In the genomic region with DNA sequence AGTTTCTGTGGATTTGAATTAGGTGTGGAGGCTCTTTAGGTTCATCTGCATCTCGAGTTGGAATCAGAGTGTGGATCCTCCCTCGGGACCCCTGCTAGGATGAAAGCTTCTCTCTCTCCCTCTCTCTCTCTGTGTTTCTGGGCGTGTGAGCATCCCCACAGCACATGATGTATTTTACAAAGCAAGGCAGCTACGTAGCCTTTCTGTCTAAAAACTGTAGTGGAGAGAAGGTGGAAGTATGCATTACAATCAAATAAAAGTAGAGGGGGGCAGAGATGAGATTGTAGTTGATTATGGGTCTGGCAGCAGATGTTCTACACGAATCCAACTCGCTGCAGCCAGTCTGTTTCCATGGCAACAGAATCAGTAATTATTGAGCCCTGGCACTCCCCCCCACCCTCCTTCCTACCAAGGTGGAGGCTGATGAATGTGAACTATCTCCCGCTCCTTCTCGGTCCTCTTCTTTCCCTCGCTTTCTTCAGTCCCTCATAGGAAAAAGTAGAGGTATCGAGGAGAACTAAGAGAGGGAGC, we compare ENCODE assay signal across 8 mouse cellular contexts.
DNase-seq lines count a peak whose midpoint lies in the region; ATAC-seq and TF ChIP-seq lines count a peak whose summit lies in the region.

No protein-coding gene starts in this region.

- no peaks in the 10 kb centered on the region for H3K27me3 ChIP-seq in kidney, embryonic 15.5 days
- no peaks in the 10 kb centered on the region for H3K27me3 ChIP-seq in embryonic facial prominence, embryonic 13.5 days
- no peaks in the 10 kb centered on the region for H3K27me3 ChIP-seq in heart, embryonic 12.5 days (replicated peaks)
- no peaks in the 10 kb centered on the region for H3K27me3 ChIP-seq in liver, postnatal 0 days (ENCODE audit: insufficient read depth, low read length)

- WGBS in kidney, embryonic 15.5 days: 47% methylated on average over 10 of the region's 10 CpGs
- WGBS in embryonic facial prominence, embryonic 13.5 days: 44% methylated on average over 10 of the region's 10 CpGs
- WGBS in olfactory bulb, adult 2 months: 9% methylated on average over 10 of the region's 10 CpGs
- 56% methylated on average over 10 of the region's 10 CpGs for WGBS in heart, embryonic 12.5 days
- WGBS in liver, postnatal 0 days (ENCODE audit: insufficient replicate concordance): 68% methylated on average over 10 of the region's 10 CpGs

- H3K9ac ChIP-seq in kidney, embryonic 15.5 days: no peak overlapping the region
- no peak overlapping the region for H3K9ac ChIP-seq in embryonic facial prominence, embryonic 13.5 days
- H3K9ac ChIP-seq in heart, embryonic 12.5 days: no peak overlapping the region
- no peak overlapping the region for H3K9ac ChIP-seq in liver, postnatal 0 days (replicated peaks)

- no peak for TF ChIP-seq CTCF in olfactory bulb, adult 2 months (IDR thresholded peaks at IDR 0.05; ENCODE audit: insufficient read depth, low read depth, low read length)
- TF ChIP-seq CTCF in liver, postnatal 0 days (IDR thresholded peaks at IDR 0.05; ENCODE audit: low read depth): no peak

- no peak overlapping the region for H3K4me3 ChIP-seq in kidney, embryonic 15.5 days (replicated peaks)
- H3K4me3 ChIP-seq in embryonic facial prominence, embryonic 13.5 days: no peak overlapping the region
- peak overlapping the region; percentile 53 for H3K4me3 ChIP-seq in olfactory bulb, adult 2 months (ENCODE audit: insufficient read depth, low read depth, low read length)
- no peak overlapping the region for H3K4me3 ChIP-seq in heart, embryonic 12.5 days
- H3K4me3 ChIP-seq in liver, postnatal 0 days (ENCODE audit: low read depth, low read length): no peak overlapping the region

- ATAC-seq in kidney, embryonic 15.5 days (replicated peaks; ENCODE audit: low FRiP score): no peak
- ATAC-seq in embryonic facial prominence, embryonic 13.5 days (ENCODE audit: insufficient number of reproducible peaks, insufficient read depth, low FRiP score, low TSS enrichment, low read depth): no peak
- no peak for ATAC-seq in heart, embryonic 12.5 days (ENCODE audit: insufficient number of reproducible peaks, low FRiP score)
- no peak for ATAC-seq in CD4-positive, CD25-positive, alpha-beta regulatory T cell, adult 4 months
- no peak for ATAC-seq in liver, postnatal 0 days

- no peak overlapping the region for H3K27ac ChIP-seq in kidney, embryonic 15.5 days
- H3K27ac ChIP-seq in embryonic facial prominence, embryonic 13.5 days: no peak overlapping the region
- peak overlapping the region; percentile 87 for H3K27ac ChIP-seq in olfactory bulb, adult 2 months (ENCODE audit: insufficient read depth, low read depth, low read length)
- no peak overlapping the region for H3K27ac ChIP-seq in heart, embryonic 12.5 days (ENCODE audit: poor library complexity, severe bottlenecking)
- H3K27ac ChIP-seq in liver, postnatal 0 days (ENCODE audit: low read depth): no peak overlapping the region

- H3K4me1 ChIP-seq in kidney, embryonic 15.5 days: peaks cover 6% of the 10 kb centered on the region; the same call in 1 of the 2 replicates
- H3K4me1 ChIP-seq in embryonic facial prominence, embryonic 13.5 days: peaks cover 11% of the 10 kb centered on the region
- peaks cover 4% of the 10 kb centered on the region for H3K4me1 ChIP-seq in olfactory bulb, adult 2 months (ENCODE audit: control insufficient read depth, insufficient read depth, low read length)
- peaks cover 16% of the 10 kb centered on the region for H3K4me1 ChIP-seq in heart, embryonic 12.5 days (replicated peaks)
- H3K4me1 ChIP-seq in liver, postnatal 0 days (ENCODE audit: insufficient read depth): no peaks in the 10 kb centered on the region

- peak overlapping the region; percentile 23 for H3K4me2 ChIP-seq in kidney, embryonic 15.5 days
- peak overlapping the region; percentile 35 for H3K4me2 ChIP-seq in embryonic facial prominence, embryonic 13.5 days
- H3K4me2 ChIP-seq in heart, embryonic 12.5 days: no peak overlapping the region
- no peak overlapping the region for H3K4me2 ChIP-seq in liver, postnatal 0 days (ENCODE audit: low read depth, low read length)

- TF ChIP-seq POLR2A in olfactory bulb, adult 2 months (IDR thresholded peaks at IDR 0.05; ENCODE audit: insufficient read depth, low read depth, low read length): no peak

- no peak for DNase-seq in kidney, adult 11 months
- peak; percentile 32 to 48 for DNase-seq in layer of hippocampus, postnatal 10 days (ENCODE audit: low spot score in 2 of 2)
- no peak for DNase-seq in liver, postnatal 0 days

- TF ChIP-seq EP300 in liver, postnatal 0 days (IDR thresholded peaks at IDR 0.05; ENCODE audit: low read depth): no peak

- no peaks in the 10 kb centered on the region for H3K9me3 ChIP-seq in kidney, embryonic 15.5 days (replicated peaks)
- no peaks in the 10 kb centered on the region for H3K9me3 ChIP-seq in embryonic facial prominence, embryonic 13.5 days
- no peaks in the 10 kb centered on the region for H3K9me3 ChIP-seq in heart, embryonic 12.5 days (replicated peaks)
- H3K9me3 ChIP-seq in liver, postnatal 0 days (ENCODE audit: low read length): no peaks in the 10 kb centered on the region

- H3K36me3 ChIP-seq in kidney, embryonic 15.5 days: no peaks in the 10 kb centered on the region
- no peaks in the 10 kb centered on the region for H3K36me3 ChIP-seq in embryonic facial prominence, embryonic 13.5 days
- no peaks in the 10 kb centered on the region for H3K36me3 ChIP-seq in heart, embryonic 12.5 days
- no peaks in the 10 kb centered on the region for H3K36me3 ChIP-seq in liver, postnatal 0 days (replicated peaks; ENCODE audit: insufficient read depth, low read length)

Comparison
In these comparisons a context has a peak if more than half of its experiments do, and no peak if none do; other contexts are left out.
1. H3K4me2 ChIP-seq: peak in kidney, embryonic 15.5 days (single experiment) and embryonic facial prominence, embryonic 13.5 days (single experiment); none in heart, embryonic 12.5 days (single experiment) and liver, postnatal 0 days (single experiment).
2. DNase-seq: peak in layer of hippocampus, postnatal 10 days (2 of 2); none in kidney, adult 11 months (single experiment) and liver, postnatal 0 days (single experiment).